Mouse (Mus musculus): Measurements from ENCODE around the gene Rpl32.

DNA sequence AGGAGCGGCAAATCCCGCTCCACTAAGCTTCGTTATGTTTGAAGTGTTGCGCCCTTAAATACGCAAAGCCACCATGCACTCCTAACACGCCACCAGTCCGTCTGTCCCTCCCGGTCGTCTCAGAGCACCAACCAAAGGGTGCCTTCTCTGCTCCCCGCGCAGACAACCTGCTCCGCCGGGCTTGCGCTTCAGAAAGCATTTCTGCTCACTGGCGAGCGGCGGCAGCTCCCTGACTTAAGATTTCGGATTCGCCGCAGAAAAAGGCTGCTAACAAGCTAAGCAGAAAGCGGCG is 405 bp downstream of the Rpl32 start:
- TF ChIP-seq CTCF (IDR thresholded peaks at IDR 0.05; ENCODE audit: control insufficient read depth, insufficient read depth, low read length) (no peak), POLR2A (IDR thresholded peaks at IDR 0.05; ENCODE audit: borderline replicate concordance, control insufficient read depth, low read depth, low read length) (no peak)

Data from bone marrow, adult 2 months (tissue).